Mouse (Mus musculus) adrenal gland, adult 18-20 months (tissue): ENCODE results near the gene Akt2. TPM values are rescaled to one million over a fixed set of nuclear protein-coding genes. Genes with fewer than 3 reads are reported as not detected.

Experiments used
- DNase-seq, 2 experiments: peaks; one replicate each; pipeline ENCODE4 v3.0.0; 2021 to 2022; ENCODE audit warnings: low spot score in 2 of 2
- total RNA-seq, 2 experiments: library from RNA; stranded (reverse); gene quantifications; 1 replicate in 1 of 2; 2 replicates in 1 of 2; pipeline ENCODE4 v1.2.3; 2021

Akt2 gene
- total RNA-seq, 2 experiments from 2014 or later = 209 to 250 TPM

DNA sequence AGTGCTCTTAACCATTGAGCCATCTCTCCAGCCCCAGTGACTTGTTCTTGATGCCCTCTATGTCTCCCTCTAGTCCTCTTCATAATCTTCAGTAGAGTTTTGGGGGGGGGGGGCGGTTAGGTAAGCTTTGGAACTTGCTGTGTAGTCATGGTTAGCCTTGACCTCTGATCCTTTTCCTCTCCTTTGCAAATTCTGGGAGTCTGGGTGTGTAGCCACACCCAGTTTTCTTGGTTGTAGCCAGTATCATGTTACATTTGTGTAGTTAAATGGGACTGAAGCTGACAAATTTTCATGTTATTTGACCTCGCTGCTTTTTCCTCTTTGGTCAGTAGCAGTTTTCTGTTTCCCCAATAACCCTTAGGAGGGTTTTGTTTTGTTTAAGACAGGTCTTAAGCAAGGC is 4.5 kb upstream of the Akt2 start:
- no peak for DNase-seq

DNA sequence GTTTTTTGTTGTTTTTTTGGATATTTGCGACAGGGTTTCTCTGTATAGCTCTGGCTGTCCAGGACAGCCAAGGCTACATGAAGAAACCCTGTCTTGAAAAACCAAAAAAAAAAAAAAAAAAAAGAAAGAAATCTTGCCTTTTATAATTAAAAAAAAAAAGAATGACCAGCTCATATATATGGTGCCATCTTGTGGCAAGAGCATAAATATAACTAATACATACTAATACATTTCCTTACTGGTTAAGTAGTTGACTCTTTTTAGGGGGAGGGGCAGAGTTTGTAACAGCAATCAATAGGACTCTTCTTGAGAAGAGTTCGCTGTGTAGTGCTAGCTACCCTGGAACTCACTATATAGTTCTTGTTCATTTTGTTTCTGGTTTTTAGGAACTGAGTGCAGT is 3.6 kb upstream of the Akt2 start:
- DNase-seq = no peak

DNA sequence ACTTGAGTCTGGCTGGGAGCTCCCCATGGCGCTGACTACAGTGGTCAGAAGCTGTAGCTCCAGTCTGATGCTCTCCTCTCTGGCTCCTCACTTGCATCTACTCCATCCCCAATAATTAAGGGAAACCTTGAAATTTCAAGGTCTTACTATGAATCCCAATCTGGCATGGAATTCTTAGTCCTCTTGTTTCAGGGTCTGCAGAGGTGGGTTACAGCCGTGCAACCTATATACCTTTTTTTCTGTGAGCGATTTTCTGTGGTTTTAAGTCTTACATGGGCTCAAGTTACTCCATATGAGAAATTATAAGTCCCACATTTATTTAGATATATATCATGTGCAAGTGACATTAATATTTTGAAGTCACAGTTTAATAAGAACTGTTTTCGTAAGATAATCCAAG is 1.3 kb upstream of the Akt2 start:
- DNase-seq = no peak

DNA sequence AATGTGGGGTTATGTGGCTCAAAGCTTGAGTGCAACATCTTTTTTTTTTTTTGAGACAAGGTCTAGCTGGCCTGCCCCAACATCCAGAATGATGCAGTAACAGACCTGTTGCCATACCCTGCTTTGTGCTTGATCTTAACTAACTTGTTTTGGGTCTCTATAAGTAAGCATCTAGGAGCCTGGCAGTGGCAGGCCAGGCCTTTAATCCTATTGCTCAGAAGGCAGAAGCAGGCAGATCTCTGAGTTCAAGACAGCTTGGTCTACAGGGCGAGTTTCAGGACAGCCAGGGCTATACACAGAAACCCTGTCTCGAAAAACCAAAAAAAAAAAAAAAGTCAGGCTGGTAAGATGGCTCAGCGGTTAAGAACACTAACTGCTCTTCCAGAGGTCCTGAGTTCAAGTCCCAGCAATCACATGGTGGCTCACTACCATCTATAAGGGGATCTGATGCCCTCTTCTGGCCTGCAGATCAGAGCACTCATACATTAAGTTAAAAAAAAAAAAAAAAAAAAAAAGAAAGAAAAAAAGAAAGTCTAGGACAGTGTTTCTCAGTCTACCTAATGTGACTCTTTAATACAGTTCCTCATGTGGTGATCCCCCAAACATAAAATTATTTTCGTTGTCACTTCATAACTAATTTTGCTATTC is 662 bp upstream of the Akt2 start:
- DNase-seq = no peak

DNA sequence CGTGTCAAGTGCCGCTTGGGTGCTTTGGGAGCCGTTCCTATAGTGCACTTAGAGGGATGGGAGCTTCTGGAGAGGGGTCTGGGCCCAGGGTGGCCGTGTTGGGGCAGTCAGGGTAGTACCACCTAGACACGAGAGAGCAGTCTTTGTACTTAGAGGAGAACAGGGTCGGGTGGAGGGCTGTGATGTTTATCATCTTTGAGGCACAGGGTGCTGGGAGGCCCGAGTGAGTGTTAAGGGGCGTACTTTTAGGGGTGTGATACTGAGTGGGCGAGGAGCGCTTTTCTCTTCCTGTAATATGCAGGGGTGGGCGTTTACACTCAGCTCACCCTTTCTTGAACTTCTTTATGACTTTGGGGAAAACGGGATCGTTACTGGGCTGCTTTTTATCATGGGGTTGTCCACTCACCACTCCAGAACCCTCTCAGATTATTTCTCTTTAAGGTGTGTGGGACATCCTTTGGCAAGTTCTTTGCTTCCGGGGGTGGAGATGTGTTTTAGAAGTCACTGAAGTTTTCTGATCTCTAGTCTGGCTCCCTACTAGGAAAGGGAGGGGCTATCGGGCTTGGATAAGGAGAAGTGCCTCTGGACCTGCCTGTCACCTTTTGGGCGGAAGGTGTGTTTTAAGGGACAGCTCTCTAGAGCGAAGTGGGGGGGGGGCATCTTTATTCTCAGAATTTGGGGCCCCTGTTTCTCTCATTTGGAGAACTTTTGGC is 1.0 kb downstream of the Akt2 start:
- DNase-seq = peak in 1 of 2 experiments; percentile 36

DNA sequence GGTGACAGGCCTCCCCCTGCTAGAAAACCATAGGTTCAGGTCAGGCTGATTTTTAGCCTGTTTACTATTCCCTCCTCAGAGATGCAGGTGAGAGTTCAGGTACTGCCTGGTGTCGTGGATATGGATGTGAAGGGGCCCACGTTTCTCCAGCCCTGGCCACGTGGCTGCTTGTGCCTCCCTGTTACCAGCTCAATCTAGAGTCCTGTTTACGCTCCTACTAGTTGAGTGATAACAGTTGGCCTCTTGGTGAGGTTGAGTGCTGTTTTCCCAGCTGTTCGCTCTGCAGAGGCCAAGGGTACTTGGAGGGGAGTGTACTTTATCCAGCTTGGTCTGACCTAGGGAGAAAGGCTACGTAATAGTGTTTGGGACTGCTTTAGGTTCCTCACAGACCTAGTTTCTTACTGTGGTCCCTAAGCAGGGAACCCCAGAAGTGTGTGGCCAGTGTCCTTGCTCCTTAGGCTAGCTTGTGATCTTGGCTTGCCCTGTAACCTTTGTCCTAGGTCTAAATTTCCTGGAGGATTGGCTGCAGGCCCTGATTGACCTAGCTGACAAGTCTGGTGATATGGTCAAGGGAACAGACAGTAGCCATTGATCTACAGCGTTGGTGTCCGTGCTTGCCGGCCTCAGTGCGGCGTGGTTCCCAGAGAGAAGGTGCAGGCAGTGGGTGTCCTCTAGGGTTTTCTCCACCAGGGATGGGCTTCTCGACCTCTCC is 1.7 kb downstream of the Akt2 start:
- no peak for DNase-seq

DNA sequence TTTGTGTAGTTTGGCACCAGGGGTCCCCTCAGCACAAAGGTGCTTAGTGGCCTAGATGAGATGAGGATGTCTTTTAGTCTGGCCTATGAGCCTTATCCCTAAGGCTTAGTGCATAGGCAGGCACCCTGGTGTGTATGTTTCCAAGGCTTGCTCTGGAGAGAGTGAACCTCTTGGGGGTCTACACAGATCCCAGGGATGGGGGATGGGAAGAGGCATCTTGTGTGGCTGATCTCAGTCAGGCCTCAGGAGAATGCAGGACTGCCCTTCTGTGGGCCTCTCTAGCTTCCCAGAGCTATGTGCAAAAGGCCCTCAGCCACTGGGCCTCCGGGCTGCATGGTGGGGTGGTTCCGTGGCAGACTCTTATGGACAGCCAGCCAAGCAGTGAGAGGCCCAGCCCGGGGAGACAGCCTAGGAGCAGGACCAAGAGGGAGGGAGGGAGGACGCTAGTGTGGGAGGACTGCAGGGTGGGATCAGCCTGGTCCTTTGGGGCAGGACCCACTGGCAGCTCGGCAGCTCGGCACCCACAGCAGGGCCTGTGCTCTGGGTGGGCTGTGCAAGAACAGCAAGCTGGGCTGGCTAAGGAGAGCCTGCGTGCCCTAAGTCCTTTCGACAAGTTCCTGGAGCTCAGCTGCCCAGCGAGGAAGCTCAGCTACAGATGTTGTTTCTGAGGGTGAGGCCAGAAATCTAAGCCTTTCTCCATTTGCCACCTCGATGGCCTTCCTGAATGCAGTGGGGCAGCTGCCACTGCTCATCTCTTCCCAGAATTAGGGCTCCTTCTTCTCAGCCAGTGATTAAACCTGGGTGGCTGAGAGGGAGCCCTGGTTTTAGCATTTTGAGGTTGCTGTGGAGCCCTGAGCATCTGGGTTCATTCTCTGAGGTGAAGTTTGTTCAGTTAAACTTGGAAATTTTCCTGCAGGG is 5.5 kb downstream of the Akt2 start:
- no peak for DNase-seq

DNA sequence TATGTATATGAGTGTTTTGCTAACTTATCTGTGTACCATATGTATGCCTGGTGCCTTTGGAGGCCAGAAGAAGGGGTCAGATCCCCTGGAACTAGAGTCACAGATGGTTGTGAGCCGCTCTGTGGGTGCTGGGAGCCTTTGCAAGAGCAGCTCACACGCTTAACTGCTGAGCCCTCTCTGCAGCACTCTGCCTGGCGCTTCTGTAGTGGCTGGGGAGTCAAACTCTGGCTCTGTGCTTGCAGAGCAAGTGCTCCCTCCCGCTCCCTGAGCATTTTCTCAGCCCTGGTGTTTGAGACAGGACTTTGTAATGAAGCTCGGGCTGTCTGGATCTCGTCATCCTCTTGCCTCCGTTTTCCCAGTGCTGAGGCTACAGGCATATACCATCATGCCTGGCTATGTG is 6.7 kb downstream of the Akt2 start:
- DNase-seq = no peak

DNA sequence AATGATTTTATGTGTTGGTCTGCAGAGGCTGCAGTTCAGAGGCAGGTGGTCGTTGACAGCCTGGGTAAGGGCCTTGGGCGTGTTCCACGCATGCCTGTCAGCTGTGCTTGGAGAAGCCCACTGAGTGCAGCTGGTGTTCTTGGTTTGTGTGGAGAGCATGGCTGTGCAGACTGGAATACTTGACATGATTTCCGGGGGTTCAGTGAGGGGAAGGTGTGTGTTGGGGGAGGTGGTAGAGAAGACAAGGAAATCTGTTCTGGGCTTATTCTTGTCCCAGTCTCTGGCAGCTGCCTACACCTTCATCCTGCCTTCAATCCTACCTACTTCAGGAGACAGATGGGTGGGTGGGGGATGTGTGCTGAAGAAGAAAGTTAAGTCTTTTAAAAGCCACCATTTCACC is 10.3 kb downstream of the Akt2 start:
- no peak for DNase-seq

DNA sequence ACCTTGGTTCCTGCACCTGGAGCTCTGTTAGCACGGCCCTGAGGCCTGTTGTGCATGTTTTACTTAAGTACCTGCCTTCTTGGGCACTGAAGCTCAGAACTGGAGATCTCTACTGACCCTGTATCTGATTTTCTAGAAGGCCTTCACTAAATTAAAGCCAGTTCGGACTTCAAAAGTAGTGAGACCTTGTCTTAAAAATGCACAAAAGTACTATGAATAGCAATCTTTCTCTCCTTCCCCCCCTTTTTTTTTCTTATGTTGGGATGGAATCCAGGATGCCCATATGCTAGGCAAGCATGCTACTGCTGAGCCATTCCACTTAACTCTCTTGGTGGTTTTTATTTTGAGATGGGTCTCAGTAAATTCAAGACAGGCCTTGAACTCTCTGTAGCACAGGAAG is 10.8 kb downstream of the Akt2 start:
- DNase-seq = no peak

DNA sequence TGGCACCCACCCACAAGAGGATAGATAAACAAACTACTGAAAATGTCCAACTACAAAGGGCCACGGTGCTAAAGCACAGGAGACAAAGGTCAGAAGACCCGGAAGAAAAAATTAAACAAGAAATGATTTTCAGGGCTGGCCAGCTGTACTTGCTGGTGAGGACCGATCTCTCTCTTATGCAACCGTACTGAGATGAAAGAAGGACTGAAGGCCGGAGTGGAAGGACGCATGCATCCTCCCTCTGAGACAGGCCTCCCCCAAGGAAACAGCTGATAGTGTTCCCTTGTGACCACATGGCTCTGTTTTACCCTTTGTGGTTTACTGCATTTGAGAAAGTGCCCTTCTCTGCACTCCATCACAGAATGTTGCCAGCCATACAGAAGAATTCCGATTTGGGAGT is 11.5 kb downstream of the Akt2 start:
- DNase-seq = no peak

DNA sequence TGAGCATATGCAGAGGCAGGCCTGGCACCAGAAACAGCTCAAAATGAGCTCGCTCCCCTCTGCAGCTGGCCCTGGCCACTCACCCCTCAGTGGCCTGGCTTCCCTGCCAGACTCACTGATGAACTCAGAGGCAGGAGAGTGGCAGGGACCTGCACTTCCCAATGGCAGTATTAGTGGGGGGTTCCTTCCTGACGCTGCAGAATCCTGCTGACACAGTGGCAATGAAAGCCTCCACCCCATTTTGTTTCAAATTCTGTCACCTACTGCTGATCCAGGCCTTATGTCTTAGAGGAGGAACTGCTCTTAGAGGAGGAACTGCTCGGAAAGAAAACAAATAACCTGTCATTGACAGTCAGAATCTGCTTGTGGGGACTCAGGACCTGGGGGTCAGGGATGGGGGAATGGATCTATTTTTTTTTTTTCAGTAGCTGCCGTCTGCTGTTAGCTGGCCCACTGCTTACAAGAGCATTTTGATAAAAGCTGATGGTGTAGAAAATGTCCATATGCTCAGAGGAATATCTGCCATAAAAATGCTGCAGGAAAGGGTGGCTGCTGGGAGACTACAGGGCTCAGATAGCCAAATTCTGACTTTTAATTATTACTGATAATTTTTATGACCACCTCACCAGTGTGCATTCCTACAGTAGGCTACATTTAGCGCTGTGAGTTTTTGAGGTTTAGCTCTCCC is 13.5 kb downstream of the Akt2 start:
- no peak for DNase-seq

DNA sequence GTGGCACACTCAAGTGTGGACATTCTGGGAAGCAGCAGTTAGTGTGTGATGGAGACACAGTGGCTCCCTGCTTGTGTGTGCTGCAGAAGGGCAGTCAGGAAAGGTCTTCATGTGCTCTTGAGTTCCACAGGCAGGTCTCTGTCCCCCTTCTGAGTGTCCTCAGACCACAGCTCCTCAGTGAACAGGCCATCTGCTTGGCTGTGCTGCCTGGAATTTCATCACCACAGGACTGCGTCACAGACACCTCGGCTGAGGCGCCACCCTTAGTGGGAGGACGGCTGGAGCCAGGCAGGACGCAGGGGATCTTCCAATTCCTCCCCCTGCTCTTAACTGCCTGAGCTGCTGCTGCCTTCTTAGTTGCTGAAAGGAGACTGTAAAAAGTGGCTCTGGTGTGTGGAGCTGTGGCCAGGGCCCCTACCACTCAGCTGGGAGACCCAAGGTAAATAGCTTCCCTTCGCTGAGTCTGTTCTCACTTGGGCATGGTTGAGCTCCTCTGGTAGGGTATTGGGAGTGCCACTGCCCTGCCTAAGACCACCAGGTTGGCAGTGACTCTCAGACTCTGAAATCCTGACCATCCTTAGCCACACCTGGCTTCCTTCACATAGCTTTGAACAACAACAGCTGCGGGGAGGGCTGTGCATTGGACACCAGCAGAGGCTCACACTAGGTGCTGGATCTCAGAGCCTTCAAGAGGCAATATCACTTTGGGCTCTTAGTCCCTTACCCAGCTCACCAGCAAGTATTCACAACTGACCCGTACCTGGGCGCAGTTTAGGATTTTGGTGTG is 14.3 kb downstream of the Akt2 start:
- DNase-seq = peak in 1 of 2 experiments; percentile 45

DNA sequence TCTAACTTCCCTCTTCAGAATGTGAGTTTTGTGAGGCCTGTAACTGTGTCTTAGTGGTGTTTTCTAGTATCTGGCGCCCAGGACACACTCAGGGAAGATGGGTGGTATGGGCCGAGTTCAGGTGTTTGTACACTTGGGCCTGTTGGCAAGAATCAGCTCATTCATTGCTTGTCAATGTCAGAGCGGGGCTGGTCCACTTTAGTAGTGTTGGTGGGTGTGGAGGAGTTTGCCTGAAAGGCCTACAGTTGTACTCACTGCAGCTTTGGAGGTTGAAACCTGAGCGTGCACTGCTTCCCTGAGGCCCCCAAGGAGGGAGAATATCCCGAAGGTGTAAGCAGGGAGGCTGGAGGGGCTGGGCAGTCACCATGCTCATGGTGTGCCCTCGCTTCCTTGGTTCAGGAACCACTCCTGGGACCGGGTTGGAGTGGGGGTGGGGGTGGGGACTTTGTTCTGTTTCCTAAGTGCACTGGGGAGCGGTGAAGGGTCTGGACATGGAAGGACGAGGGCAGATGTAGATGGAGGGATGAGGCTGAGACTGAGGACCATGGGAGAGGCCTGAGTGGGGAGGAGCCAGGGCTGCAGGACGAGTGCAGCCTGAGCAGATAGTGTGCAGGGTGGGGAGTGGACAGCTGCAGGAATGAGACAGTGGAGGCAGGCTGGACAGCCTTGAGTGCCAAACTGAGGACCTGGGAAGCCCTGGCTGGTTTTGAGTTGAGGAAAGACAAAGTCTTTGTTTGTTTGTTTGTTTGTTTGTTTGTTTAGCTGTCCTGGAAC is 15.3 kb downstream of the Akt2 start:
- no peak for DNase-seq

DNA sequence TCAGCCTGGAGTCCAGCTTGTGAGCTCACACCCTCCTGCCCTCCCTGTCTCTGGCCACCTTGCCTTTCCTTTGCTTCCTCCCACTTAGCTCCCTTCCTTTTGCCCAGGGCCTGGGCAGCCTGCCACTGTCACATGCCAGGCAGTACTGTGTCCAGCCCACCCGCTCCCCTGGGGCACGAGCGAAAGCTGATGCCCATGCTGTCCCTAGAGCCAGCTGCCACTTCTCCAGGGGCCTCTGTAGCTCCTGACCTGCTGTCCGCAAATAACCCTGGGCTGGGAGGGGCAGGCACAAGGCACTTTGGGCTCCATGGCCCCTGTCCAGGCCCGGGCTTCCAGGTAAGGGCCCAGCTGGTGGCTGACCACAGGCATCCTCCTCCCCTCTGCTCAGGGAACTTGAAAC is 16.2 kb downstream of the Akt2 start:
- DNase-seq = peak in 1 of 2 experiments; percentile 63

DNA sequence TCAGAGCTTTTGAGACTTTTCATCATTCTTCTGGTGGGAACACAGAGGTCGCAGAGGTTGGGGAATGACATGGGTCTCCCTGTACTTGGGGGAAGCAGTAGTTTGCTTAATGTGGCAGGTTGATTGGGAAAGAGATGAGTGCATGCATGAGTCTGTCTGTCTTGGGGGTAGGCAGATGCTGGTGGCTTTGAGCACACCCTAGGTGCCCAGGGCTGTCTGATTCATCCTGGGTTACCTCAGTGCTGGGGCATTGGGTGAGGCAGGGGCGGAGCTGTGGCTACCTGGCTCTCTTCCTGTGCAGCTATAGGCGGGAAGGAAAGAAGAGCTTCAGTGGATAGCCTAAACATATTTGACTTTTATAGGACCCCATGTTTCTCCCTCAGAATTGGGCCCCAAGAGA is 16.8 kb downstream of the Akt2 start:
- no peak for DNase-seq

DNA sequence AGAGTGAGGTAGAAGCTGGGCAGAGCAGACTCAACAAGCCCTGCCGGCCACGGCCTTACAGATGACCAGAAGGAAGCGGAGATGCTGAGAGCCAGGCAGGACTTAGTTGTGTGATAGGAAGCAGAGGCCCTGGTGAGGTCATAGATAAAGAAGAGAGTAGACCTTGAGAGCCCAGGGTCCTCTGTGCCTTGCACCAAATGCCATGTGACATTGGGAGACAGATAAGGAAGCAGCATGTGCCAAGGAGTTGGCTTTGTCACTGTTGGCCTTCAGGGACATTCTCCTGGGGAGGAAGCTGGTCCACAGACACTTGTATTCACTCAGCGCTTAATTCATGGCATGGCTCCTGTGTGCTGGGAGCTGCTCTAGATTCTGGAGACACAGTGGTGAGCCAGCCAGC is 17.9 kb downstream of the Akt2 start:
- no peak for DNase-seq

DNA sequence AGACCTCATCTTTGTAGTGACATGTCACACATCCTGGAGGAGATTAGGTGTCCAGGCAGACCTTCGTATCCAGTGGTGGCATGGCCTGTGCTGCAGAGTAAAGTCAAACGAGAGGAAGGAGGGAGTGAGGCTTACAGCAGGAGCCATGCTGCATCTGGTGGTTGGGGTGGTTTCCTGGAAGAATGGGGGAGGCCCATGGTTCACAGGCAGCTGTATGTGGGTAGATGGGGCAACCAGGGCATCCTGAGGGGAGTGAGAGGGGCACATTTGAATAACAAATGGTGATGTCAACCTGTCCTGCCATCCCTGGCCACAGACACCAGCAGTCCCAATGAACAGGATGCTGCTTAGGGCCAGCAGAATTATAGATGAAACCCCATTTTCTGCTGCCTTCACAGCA is 18.3 kb downstream of the Akt2 start:
- no peak for DNase-seq

DNA sequence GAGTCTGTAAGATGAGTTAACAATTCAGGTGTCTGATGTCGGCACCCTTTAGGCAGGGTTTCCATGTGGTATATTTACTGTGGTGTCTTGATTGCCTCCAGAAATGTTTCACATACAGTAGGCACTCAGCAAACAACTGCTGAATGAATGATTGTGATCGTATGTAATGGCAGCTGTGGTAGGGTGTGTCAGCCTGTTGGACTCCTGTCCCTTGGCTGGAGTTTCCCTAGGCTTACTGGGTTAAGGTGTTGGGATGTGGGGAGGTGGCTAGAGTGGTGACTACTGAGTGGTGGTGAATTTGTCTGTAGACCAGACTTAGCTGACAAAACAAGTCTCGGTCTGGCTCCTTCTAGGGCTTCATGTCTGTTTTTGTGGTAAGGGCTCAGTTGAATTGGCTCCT is 19.0 kb downstream of the Akt2 start:
- no peak for DNase-seq
